Comparison of ENCODE assay signal across 20 mouse cellular contexts in genomic region chr19:7425398-7425775, GRCm38 (mm10). TPM values are rescaled to one million over a fixed set of nuclear protein-coding genes. Genes with fewer than 3 reads are reported as not detected.
A peak's percentile ranks its signal among the peaks of the same experiment; 100 is the strongest.
DNase-seq lines count a peak whose midpoint lies in the region; ATAC-seq and TF ChIP-seq lines count a peak whose summit lies in the region.
"Had no signal": no experiment of that assay in that cellular context is flagged by ENCODE, and none has a peak within 500 bp of the region (broad histone marks: within the 10 kb centered on the region; RNA-seq: fewer than 3 reads in every experiment).

No protein-coding gene starts in this region.

- no peak for TF ChIP-seq CTCF in forebrain, postnatal 0 days (IDR thresholded peaks at IDR 0.05; ENCODE audit: low read depth)

- no peak overlapping the region for H3K27ac ChIP-seq in forebrain, postnatal 0 days (ENCODE audit: low read depth, low read length)
- no peak overlapping the region for H3K27ac ChIP-seq in forebrain, embryonic 12.5 days
- no peak overlapping the region for H3K27ac ChIP-seq in neural tube, embryonic 15.5 days (replicated peaks)
- no peak overlapping the region for H3K27ac ChIP-seq in neural tube, embryonic 13.5 days (replicated peaks)
- H3K27ac ChIP-seq: liver, embryonic 14.5 days had no signal

- H3K4me2 ChIP-seq in forebrain, postnatal 0 days (ENCODE audit: low read depth), result 0 out of 2 replicates have a peak overlapping the region, but pooled peaks have one; percentile 73
- H3K4me2 ChIP-seq in forebrain, embryonic 12.5 days, result no peak overlapping the region
- H3K4me2 ChIP-seq in neural tube, embryonic 15.5 days, result no peak overlapping the region
- H3K4me2 ChIP-seq in neural tube, embryonic 13.5 days, result peak overlapping the region; percentile 88; the same call in 1 of the 2 replicates
- H3K4me2 ChIP-seq: lung, embryonic 14.5 days; stomach, embryonic 15.5 days had no signal

- H3K4me1 ChIP-seq in forebrain, postnatal 0 days (ENCODE audit: insufficient read depth), result peaks cover 16% of the 10 kb centered on the region; the same call in 1 of the 2 replicates
- H3K4me1 ChIP-seq in forebrain, embryonic 12.5 days, result peaks cover 47% of the 10 kb centered on the region
- peaks cover 50% of the 10 kb centered on the region for H3K4me1 ChIP-seq in neural tube, embryonic 15.5 days
- peaks cover 52% of the 10 kb centered on the region for H3K4me1 ChIP-seq in neural tube, embryonic 13.5 days (replicated peaks)

- H3K9ac ChIP-seq in forebrain, postnatal 0 days, result no peak overlapping the region
- no peak overlapping the region for H3K9ac ChIP-seq in forebrain, embryonic 12.5 days
- H3K9ac ChIP-seq in neural tube, embryonic 15.5 days (replicated peaks), result no peak overlapping the region
- H3K9ac ChIP-seq in neural tube, embryonic 13.5 days, result no peak overlapping the region
- H3K9ac ChIP-seq: liver, embryonic 14.5 days; lung, embryonic 14.5 days; stomach, embryonic 15.5 days had no signal

- H3K36me3 ChIP-seq in forebrain, postnatal 0 days (ENCODE audit: insufficient read depth), result peaks cover 40% of the 10 kb centered on the region
- peaks cover 94% of the 10 kb centered on the region for H3K36me3 ChIP-seq in forebrain, embryonic 12.5 days (replicated peaks)
- peaks cover 53% of the 10 kb centered on the region for H3K36me3 ChIP-seq in neural tube, embryonic 15.5 days
- H3K36me3 ChIP-seq in neural tube, embryonic 13.5 days, result peaks cover 86% of the 10 kb centered on the region

- no peak overlapping the region for H3K4me3 ChIP-seq in forebrain, postnatal 0 days (ENCODE audit: low read depth, low read length)
- no peak overlapping the region for H3K4me3 ChIP-seq in forebrain, embryonic 12.5 days (replicated peaks)
- no peak overlapping the region for H3K4me3 ChIP-seq in neural tube, embryonic 15.5 days (replicated peaks)
- H3K4me3 ChIP-seq in neural tube, embryonic 13.5 days, result no peak overlapping the region
- H3K4me3 ChIP-seq: layer of hippocampus, adult 2 months; stomach, embryonic 15.5 days had no signal

- 43% methylated on average over 3 of the region's 3 CpGs for WGBS in forebrain, postnatal 0 days
- 48% methylated on average over 3 of the region's 3 CpGs for WGBS in forebrain, embryonic 12.5 days
- WGBS in neural tube, embryonic 15.5 days, result 39% methylated on average over 3 of the region's 3 CpGs
- WGBS in neural tube, embryonic 13.5 days, result 64% methylated on average over 3 of the region's 3 CpGs

- ATAC-seq in forebrain, postnatal 0 days, result no peak
- ATAC-seq in forebrain, embryonic 12.5 days (ENCODE audit: low FRiP score), result no peak
- ATAC-seq in neural tube, embryonic 15.5 days (ENCODE audit: low FRiP score), result no peak
- ATAC-seq in neural tube, embryonic 13.5 days (ENCODE audit: low read depth), result no peak
- no peak for ATAC-seq in granulocyte monocyte progenitor cell, adult 5-6 weeks (replicated peaks; ENCODE audit: poor library complexity, severe bottlenecking)
- ATAC-seq: activated CD4-positive, CD25-positive, alpha-beta regulatory T cell, adult 4 months; intestine, postnatal 0 days; midbrain, embryonic 16.5 days had no signal

- H3K27me3 ChIP-seq in forebrain, postnatal 0 days (ENCODE audit: insufficient read depth, low read length), result no peaks in the 10 kb centered on the region
- H3K27me3 ChIP-seq in forebrain, embryonic 12.5 days, result no peaks in the 10 kb centered on the region
- no peaks in the 10 kb centered on the region for H3K27me3 ChIP-seq in neural tube, embryonic 15.5 days (replicated peaks)
- no peaks in the 10 kb centered on the region for H3K27me3 ChIP-seq in neural tube, embryonic 13.5 days
- H3K27me3 ChIP-seq: stomach, embryonic 15.5 days had no signal

- no peaks in the 10 kb centered on the region for H3K9me3 ChIP-seq in forebrain, postnatal 0 days (ENCODE audit: low read length)
- H3K9me3 ChIP-seq in forebrain, embryonic 12.5 days, result no peaks in the 10 kb centered on the region
- no peaks in the 10 kb centered on the region for H3K9me3 ChIP-seq in neural tube, embryonic 15.5 days (replicated peaks)
- H3K9me3 ChIP-seq in neural tube, embryonic 13.5 days, result no peaks in the 10 kb centered on the region
- H3K9me3 ChIP-seq: stomach, embryonic 15.5 days had no signal

- no peak for DNase-seq in forebrain, postnatal 0 days
- DNase-seq in neural tube, embryonic 10.5 days (ENCODE audit: extremely low spot score, low spot score), result peak; percentile 19
- DNase-seq in spleen, postnatal 36 days (ENCODE audit: low spot score in 2 of 2), result no peak
- DNase-seq: adrenal gland, adult 8-10 months; cerebellum, adult 2 months; cerebellum, postnatal 36 days; gastrocnemius, postnatal 36 days; kidney, postnatal 25 days; lung, embryonic 14.5 days; right cerebral cortex, postnatal 14 days had no signal

RNA-seq across cellular contexts. Expression of gene 2700081O15Rik, which starts 8.0 kb away (rescaled TPM):
- 185 and 206 TPM in 2 replicates for total RNA-seq in forebrain, postnatal 0 days (2014; rRNA removed)
- 24.3 and 29.9 TPM in 2 replicates for polyA plus RNA-seq in forebrain, postnatal 0 days (2015; fragmentation: Nextera tagmentation; extraction: Ambion mirVana)
- 16.3 and 18.6 TPM in 2 replicates for polyA plus RNA-seq in forebrain, embryonic 12.5 days (2016; fragmentation: Nextera tagmentation; extraction: Ambion mirVana)
- polyA plus RNA-seq in neural tube, embryonic 15.5 days (2015; fragmentation: Nextera tagmentation; extraction: Ambion mirVana), result 12.8 and 16.0 TPM in 2 replicates
- polyA plus RNA-seq in neural tube, embryonic 13.5 days (2015; fragmentation: Nextera tagmentation; extraction: Ambion mirVana), result 16.5 and 17.0 TPM in 2 replicates
- total RNA-seq in granulocyte monocyte progenitor cell, adult 5-6 weeks (2014; fragmentation: Nextera tagmentation), result 1.5 and 3.1 TPM in 2 replicates
- 1.2 and 1.6 TPM in 2 replicates for total RNA-seq in granulocyte monocyte progenitor cell, adult 5-6 weeks (2017)

RNA-seq across cellular contexts. Expression of gene Spindoc, which starts 42.6 kb away (rescaled TPM):
- 43.2 and 48.9 TPM in 2 replicates for total RNA-seq in forebrain, postnatal 0 days (2014; rRNA removed)
- 16.4 and 20.8 TPM in 2 replicates for polyA plus RNA-seq in forebrain, postnatal 0 days (2015; fragmentation: Nextera tagmentation; extraction: Ambion mirVana)
- polyA plus RNA-seq in forebrain, embryonic 12.5 days (2016; fragmentation: Nextera tagmentation; extraction: Ambion mirVana), result 41.9 and 42.4 TPM in 2 replicates
- 25.3 and 30.9 TPM in 2 replicates for polyA plus RNA-seq in neural tube, embryonic 15.5 days (2015; fragmentation: Nextera tagmentation; extraction: Ambion mirVana)
- 29.1 and 29.2 TPM in 2 replicates for polyA plus RNA-seq in neural tube, embryonic 13.5 days (2015; fragmentation: Nextera tagmentation; extraction: Ambion mirVana)
- total RNA-seq in granulocyte monocyte progenitor cell, adult 5-6 weeks (2014; fragmentation: Nextera tagmentation), result 19.2 and 19.8 TPM in 2 replicates
- 4.7 and 4.9 TPM in 2 replicates for total RNA-seq in granulocyte monocyte progenitor cell, adult 5-6 weeks (2017)

RNA-seq across cellular contexts. Expression of gene Rtn3, which starts 57.7 kb away (rescaled TPM):
- total RNA-seq in forebrain, postnatal 0 days (2014; rRNA removed), result 300 and 363 TPM in 2 replicates
- polyA plus RNA-seq in forebrain, postnatal 0 days (2015; fragmentation: Nextera tagmentation; extraction: Ambion mirVana), result 533 and 637 TPM in 2 replicates
- polyA plus RNA-seq in forebrain, embryonic 12.5 days (2016; fragmentation: Nextera tagmentation; extraction: Ambion mirVana), result 383 and 409 TPM in 2 replicates
- polyA plus RNA-seq in neural tube, embryonic 15.5 days (2015; fragmentation: Nextera tagmentation; extraction: Ambion mirVana), result 588 and 670 TPM in 2 replicates
- 518 and 529 TPM in 2 replicates for polyA plus RNA-seq in neural tube, embryonic 13.5 days (2015; fragmentation: Nextera tagmentation; extraction: Ambion mirVana)
- 166 and 193 TPM in 2 replicates for total RNA-seq in granulocyte monocyte progenitor cell, adult 5-6 weeks (2014; fragmentation: Nextera tagmentation)
- total RNA-seq in granulocyte monocyte progenitor cell, adult 5-6 weeks (2017), result 80.4 and 94.7 TPM in 2 replicates

Comparison
In these comparisons a context has a peak if more than half of its experiments do, and no peak if none do; other contexts are left out.
1. H3K4me2 ChIP-seq: peak in forebrain, postnatal 0 days (single experiment) and neural tube, embryonic 13.5 days (single experiment); none in forebrain, embryonic 12.5 days (single experiment) and neural tube, embryonic 15.5 days (single experiment).